Mouse (Mus musculus): ENCODE results near the gene Traf5. TPM values are rescaled to one million over a fixed set of nuclear protein-coding genes. Genes with fewer than 3 reads are reported as not detected.

The Traf5 gene
- 19.4 and 21.9 TPM in 2 replicates for polyA plus RNA-seq (2011; ENCODE audit: insufficient read length, low read depth, missing spikeins)

- Histone ChIP-seq H3K4me3 (ENCODE audit: insufficient read depth, low read length) (peak within 1 kb of the TSS; percentile 71), H3K27ac (ENCODE audit: insufficient read depth, low read length) (peak within 1 kb of the TSS; percentile 76), H3K4me1 (ENCODE audit: control insufficient read depth, insufficient read depth, low read length) (peaks cover 3% of the 10 kb centered on the region; the same call in 1 of the 2 replicates)
- TF ChIP-seq CTCF (IDR thresholded peaks at IDR 0.05; ENCODE audit: borderline replicate concordance, insufficient read depth, low read length): no peak
- peak; percentile 87 for TF ChIP-seq POLR2A (IDR thresholded peaks at IDR 0.05; ENCODE audit: low read depth, low read length)
Observed at GRCm38 (mm10) chr1:192091806-192092772, at the start of gene Traf5. Gene Traf5, minus strand, starts transcription at chr1:192092559.

- Histone ChIP-seq H3K27ac (ENCODE audit: insufficient read depth, low read length) (no peak overlapping the region), H3K4me3 (ENCODE audit: insufficient read depth, low read length) (no peak overlapping the region), H3K4me1 (ENCODE audit: control insufficient read depth, insufficient read depth, low read length) (no peaks in the 10 kb centered on the region)
- TF ChIP-seq CTCF (IDR thresholded peaks at IDR 0.05; ENCODE audit: borderline replicate concordance, insufficient read depth, low read length) (no peak), POLR2A (IDR thresholded peaks at IDR 0.05; ENCODE audit: low read depth, low read length) (no peak)
Observed at GRCm38 (mm10) chr1:192140313-192140712, 48.0 kb upstream of the Traf5 start.

GRCm38 (mm10) chr1:192137926-192138910 is 45.9 kb upstream of the Traf5 start, which contains the start of gene Rcor3:
Gene Rcor3, minus strand, starts transcription at chr1:192138062.
- TF ChIP-seq CTCF (IDR thresholded peaks at IDR 0.05; ENCODE audit: borderline replicate concordance, insufficient read depth, low read length): no peak
- TF ChIP-seq POLR2A (IDR thresholded peaks at IDR 0.05; ENCODE audit: low read depth, low read length): peak; percentile 61
- Histone ChIP-seq H3K27ac (ENCODE audit: insufficient read depth, low read length) (peak within 1 kb of the TSS; percentile 92), H3K4me1 (ENCODE audit: control insufficient read depth, insufficient read depth, low read length) (peaks cover 4% of the 10 kb centered on the region; the same call in 1 of the 2 replicates), H3K4me3 (ENCODE audit: insufficient read depth, low read length) (peak within 1 kb of the TSS; percentile 78)

GRCm38 (mm10) chr1:192137291-192137925 is 45.0 kb upstream of the Traf5 start:
- peak overlapping the region; percentile 92 for H3K27ac ChIP-seq (ENCODE audit: insufficient read depth, low read length)
- H3K4me1 ChIP-seq (ENCODE audit: control insufficient read depth, insufficient read depth, low read length): peaks cover 4% of the 10 kb centered on the region; the same call in 1 of the 2 replicates
- H3K4me3 ChIP-seq (ENCODE audit: insufficient read depth, low read length): peak overlapping the region; percentile 77
- TF ChIP-seq POLR2A (IDR thresholded peaks at IDR 0.05; ENCODE audit: low read depth, low read length) (no peak), CTCF (IDR thresholded peaks at IDR 0.05; ENCODE audit: borderline replicate concordance, insufficient read depth, low read length) (no peak)

GRCm38 (mm10) chr1:192136561-192137290 is 44.4 kb upstream of the Traf5 start:
- Histone ChIP-seq H3K27ac (ENCODE audit: insufficient read depth, low read length) (peak overlapping the region; percentile 81), H3K4me3 (ENCODE audit: insufficient read depth, low read length) (peak overlapping the region; percentile 59), H3K4me1 (ENCODE audit: control insufficient read depth, insufficient read depth, low read length) (peaks cover 4% of the 10 kb centered on the region; the same call in 1 of the 2 replicates)
- TF ChIP-seq CTCF (IDR thresholded peaks at IDR 0.05; ENCODE audit: borderline replicate concordance, insufficient read depth, low read length) (no peak), POLR2A (IDR thresholded peaks at IDR 0.05; ENCODE audit: low read depth, low read length) (no peak; the same call in 1 of the 2 replicates)

GRCm38 (mm10) chr1:192130202-192130601 is 37.8 kb upstream of the Traf5 start:
- TF ChIP-seq CTCF (IDR thresholded peaks at IDR 0.05; ENCODE audit: borderline replicate concordance, insufficient read depth, low read length) (no peak), POLR2A (IDR thresholded peaks at IDR 0.05; ENCODE audit: low read depth, low read length) (no peak)
- Histone ChIP-seq H3K27ac (ENCODE audit: insufficient read depth, low read length) (no peak overlapping the region), H3K4me1 (ENCODE audit: control insufficient read depth, insufficient read depth, low read length) (peaks cover 4% of the 10 kb centered on the region; the same call in 1 of the 2 replicates), H3K4me3 (ENCODE audit: insufficient read depth, low read length) (no peak overlapping the region)

GRCm38 (mm10) chr1:192128343-192128742 is 36.0 kb upstream of the Traf5 start:
- Histone ChIP-seq H3K4me3 (ENCODE audit: insufficient read depth, low read length) (no peak overlapping the region), H3K4me1 (ENCODE audit: control insufficient read depth, insufficient read depth, low read length) (no peaks in the 10 kb centered on the region), H3K27ac (ENCODE audit: insufficient read depth, low read length) (no peak overlapping the region)
- TF ChIP-seq POLR2A (IDR thresholded peaks at IDR 0.05; ENCODE audit: low read depth, low read length): no peak
- no peak for TF ChIP-seq CTCF (IDR thresholded peaks at IDR 0.05; ENCODE audit: borderline replicate concordance, insufficient read depth, low read length)

GRCm38 (mm10) chr1:192125761-192126160 is 33.4 kb upstream of the Traf5 start:
- Histone ChIP-seq H3K4me3 (ENCODE audit: insufficient read depth, low read length) (no peak overlapping the region), H3K4me1 (ENCODE audit: control insufficient read depth, insufficient read depth, low read length) (no peaks in the 10 kb centered on the region), H3K27ac (ENCODE audit: insufficient read depth, low read length) (no peak overlapping the region)
- TF ChIP-seq CTCF (IDR thresholded peaks at IDR 0.05; ENCODE audit: borderline replicate concordance, insufficient read depth, low read length) (no peak), POLR2A (IDR thresholded peaks at IDR 0.05; ENCODE audit: low read depth, low read length) (no peak)

All from embryonic fibroblast, embryonic 13.5 days (primary cell).